8 mouse cellular contexts compared by ENCODE assay signal in genomic region chr3:123507663-123508055, GRCm38 (mm10).
DNase-seq lines count a peak whose midpoint lies in the region; ATAC-seq and TF ChIP-seq lines count a peak whose summit lies in the region.

No protein-coding gene starts in this region.

- no peaks in the 10 kb centered on the region for H3K27me3 ChIP-seq in E14TG2a.4 (ENCODE audit: insufficient read depth, low read length)
- no peaks in the 10 kb centered on the region for H3K27me3 ChIP-seq in forebrain, embryonic 14.5 days (replicated peaks; ENCODE audit: control insufficient read depth, insufficient read depth, low read length)
- H3K27me3 ChIP-seq in liver, embryonic 14.5 days (ENCODE audit: control insufficient read depth, insufficient read depth, low read length) = no peaks in the 10 kb centered on the region

- peaks cover 2% of the 10 kb centered on the region; the same call in 1 of the 2 replicates for H3K9me3 ChIP-seq in E14TG2a.4 (ENCODE audit: low read length)
- H3K9me3 ChIP-seq in forebrain, embryonic 14.5 days (replicated peaks; ENCODE audit: control insufficient read depth, low read length) = no peaks in the 10 kb centered on the region
- no peaks in the 10 kb centered on the region for H3K9me3 ChIP-seq in liver, embryonic 14.5 days (ENCODE audit: control insufficient read depth, low read length)

- no peak for TF ChIP-seq CTCF in E14TG2a.4 (conservative IDR thresholded peaks at IDR 0.05; ENCODE audit: low read length)
- TF ChIP-seq CTCF in liver, embryonic 14.5 days (IDR thresholded peaks at IDR 0.05; ENCODE audit: low read depth) = no peak

- peak overlapping the region; percentile 92 for H3K4me3 ChIP-seq in E14TG2a.4 (replicated peaks; ENCODE audit: low read length)
- peak overlapping the region; percentile 67 for H3K4me3 ChIP-seq in forebrain, embryonic 14.5 days (ENCODE audit: low read depth, low read length)
- peak overlapping the region; percentile 86 to 95 for H3K4me3 ChIP-seq in liver, embryonic 14.5 days (ENCODE audit: insufficient read depth in 1 of 2, low read depth in 2 of 2, low read length in 2 of 2)

- intact Hi-C loops in heart, postnatal 36 days (cut with DNase I) = loop anchor here (2.0 to 10.0 kb wide), 3 partner anchors 121 to 345 kb away; partner anchors contain the start of genes Mettl14 and Synpo2

- ATAC-seq in forebrain, embryonic 14.5 days = no peak
- no peak for ATAC-seq in liver, embryonic 14.5 days (ENCODE audit: insufficient read depth)

- no peak for TF ChIP-seq EP300 in liver, embryonic 14.5 days (IDR thresholded peaks at IDR 0.05; ENCODE audit: low read depth)

- H3K27ac ChIP-seq in forebrain, embryonic 14.5 days (ENCODE audit: low read depth, low read length) = peak overlapping the region; percentile 99
- peak overlapping the region; percentile 83 for H3K27ac ChIP-seq in liver, embryonic 14.5 days

- peaks cover 9% of the 10 kb centered on the region for H3K4me1 ChIP-seq in E14TG2a.4 (replicated peaks; ENCODE audit: low read depth, low read length)
- peaks cover 14% of the 10 kb centered on the region for H3K4me1 ChIP-seq in forebrain, embryonic 14.5 days (ENCODE audit: control insufficient read depth, insufficient read depth, low read length)
- H3K4me1 ChIP-seq in liver, embryonic 14.5 days (replicated peaks; ENCODE audit: control insufficient read depth in 2 of 2, insufficient read depth in 2 of 2, low read length in 1 of 2) = peaks cover 0 to 8% of the 10 kb centered on the region in 2 experiments; a peak in 2 of 4 replicates

- H3K9ac ChIP-seq in forebrain, embryonic 14.5 days (ENCODE audit: low read length) = peak overlapping the region; percentile 78
- peak overlapping the region; percentile 89 for H3K9ac ChIP-seq in liver, embryonic 14.5 days (replicated peaks)

- 0% methylated on average over 10 of the region's 10 CpGs for WGBS in forebrain, embryonic 14.5 days
- WGBS in liver, embryonic 14.5 days (ENCODE audit: insufficient replicate concordance) = 0% methylated on average over 10 of the region's 10 CpGs

- peak overlapping the region; percentile 80 for H3K4me2 ChIP-seq in forebrain, embryonic 14.5 days (ENCODE audit: low read length)
- peak overlapping the region; percentile 88 for H3K4me2 ChIP-seq in liver, embryonic 14.5 days (ENCODE audit: low read depth)

- DNase-seq in heart, adult 8-10 months (ENCODE audit: low spot score) = peak; percentile 3
- DNase-seq in heart, postnatal 36 days = no peak
- no peak for DNase-seq in forebrain, embryonic 14.5 days (ENCODE audit: low spot score)
- DNase-seq in liver, embryonic 14.5 days (ENCODE audit: low read depth in 3 of 3, low spot score in 3 of 3) = no peak
- no peak for DNase-seq in cerebellum, adult 11 months
- no peak for DNase-seq in cerebellum, adult 11-12 months
- DNase-seq in layer of hippocampus, adult 9-11 months = no peak

- H3K36me3 ChIP-seq in E14TG2a.4 (ENCODE audit: insufficient read depth, low read length) = peaks cover 19% of the 10 kb centered on the region
- H3K36me3 ChIP-seq in forebrain, embryonic 14.5 days (ENCODE audit: control insufficient read depth, insufficient read depth, low read length) = 0 out of 2 replicates have a peak, but pooled peaks cover 4% of the 10 kb centered on the region
- peaks cover 16% of the 10 kb centered on the region for H3K36me3 ChIP-seq in liver, embryonic 14.5 days (replicated peaks; ENCODE audit: control insufficient read depth, insufficient read depth, low read depth)
